Mouse (Mus musculus): ENCODE results near the gene Adamts9. TPM values are rescaled to one million over a fixed set of nuclear protein-coding genes. Genes with fewer than 3 reads are reported as not detected.

Gene Adamts9
- 10 to 100 TPM; 17.1 to 20.1 TPM for total RNA-seq (2021)

DNA sequence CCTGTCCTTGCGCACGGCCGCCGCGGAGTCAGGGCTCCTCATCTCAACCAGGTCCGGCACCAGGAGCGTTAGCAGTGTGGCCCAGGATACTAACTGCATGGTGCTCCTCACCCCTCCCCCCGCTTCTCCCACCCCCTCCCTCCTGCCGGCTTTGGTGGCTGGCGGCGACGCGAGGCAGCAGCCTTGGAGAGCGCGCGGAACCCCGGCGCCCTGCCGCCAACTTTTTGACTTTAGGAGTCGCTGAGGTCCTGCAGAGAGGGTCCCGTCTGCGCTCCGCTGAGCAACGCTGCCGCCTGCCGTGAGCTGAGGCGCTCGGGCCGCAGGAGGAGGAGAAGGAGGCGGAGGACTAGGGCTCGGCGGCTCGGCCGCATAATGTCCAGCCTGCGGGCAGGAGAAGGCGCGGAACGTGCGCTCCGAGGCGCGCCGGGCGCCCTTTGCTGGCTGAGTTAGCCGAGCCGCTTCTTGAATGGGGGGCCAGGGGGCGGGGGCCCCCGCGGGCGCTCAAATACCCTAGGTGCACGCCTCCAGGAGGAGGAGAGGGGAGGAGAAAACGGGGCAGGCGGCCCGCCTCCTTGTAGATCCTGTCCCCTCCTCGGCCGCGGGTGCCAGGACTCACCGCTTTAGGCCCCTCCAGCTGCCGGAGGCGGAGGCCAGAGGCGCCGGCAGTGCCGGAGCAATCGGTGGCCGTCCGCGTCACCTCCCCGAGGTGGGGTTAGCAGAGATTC lies at the start of gene Adamts9:
Adamts9 (minus strand) TSS at position 436 of the 725 bp plus-strand sequence.
- peak; percentile 85 to 89 for DNase-seq
- intact Hi-C loops (cut with DNase I), result loop anchor here (1.0 to 5.0 kb wide), 10 partner anchors 45 to 600 kb away; no protein-coding TSS in a partner anchor

- intact Hi-C loops (cut with DNase I), result no loop called here
- no peak for DNase-seq
Measured at GRCm38 (mm10) chr6:92991616-92992015, 48.3 kb upstream of the Adamts9 start.

DNA sequence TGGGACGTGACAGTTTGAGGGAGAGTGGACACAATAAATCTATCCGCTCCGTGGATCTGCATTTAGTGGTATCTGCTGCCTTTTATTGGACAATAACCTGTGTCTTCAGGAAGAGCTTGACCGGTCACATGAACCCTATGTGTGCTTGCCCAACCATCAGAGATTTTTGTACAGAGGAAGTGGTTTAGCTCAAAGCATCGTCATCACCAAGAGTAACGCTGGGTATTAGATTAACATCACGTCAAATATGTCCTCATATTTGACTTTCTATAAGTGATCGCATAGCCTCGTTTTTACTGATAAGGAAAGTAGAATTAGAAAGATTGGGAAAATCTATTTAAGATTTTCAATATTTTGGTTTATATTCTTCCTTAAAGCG lies 45.3 kb upstream of the Adamts9 start:
- no peak for DNase-seq
- intact Hi-C loops (cut with DNase I), result loop anchor here (1.0 to 5.0 kb wide), 4 partner anchors 45 to 244 kb away; partner anchors contain the start of gene Adamts9

DNA sequence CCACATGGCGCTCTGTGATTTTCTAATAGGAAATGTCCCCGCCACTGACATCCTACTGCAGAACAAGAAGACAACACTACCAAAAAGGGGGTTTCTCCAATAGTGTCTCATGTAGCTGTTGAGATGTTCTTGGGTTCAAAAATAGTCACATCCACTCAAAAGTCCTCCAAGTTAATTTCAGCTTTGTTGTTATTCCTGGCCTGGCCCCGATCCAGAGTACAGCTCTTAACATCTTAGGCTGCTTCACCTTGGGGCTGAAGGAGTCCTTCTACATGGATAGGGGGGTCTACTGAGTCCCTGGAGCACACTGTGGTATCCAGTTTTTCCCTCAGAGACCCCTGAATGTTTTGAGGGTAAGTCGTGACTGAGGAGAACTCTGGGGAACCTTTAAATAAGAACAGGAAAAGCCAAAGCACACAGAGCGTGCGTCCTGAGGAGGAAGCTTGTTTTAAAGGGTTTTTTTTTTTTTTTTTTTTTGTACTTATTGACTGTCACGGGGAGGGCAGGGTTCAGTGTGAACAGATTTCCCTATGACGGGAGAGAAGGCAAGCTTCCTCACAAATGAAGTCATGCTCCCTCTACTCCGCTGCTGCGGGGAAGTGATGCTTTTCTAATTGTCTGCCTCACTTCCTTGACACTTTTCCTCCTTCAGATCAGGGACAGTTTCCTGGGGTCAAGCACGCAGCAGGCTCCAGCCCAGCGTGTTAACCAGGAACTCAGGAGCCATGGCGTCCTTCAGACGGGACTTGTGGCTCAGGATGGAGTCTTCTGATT lies 44.7 kb upstream of the Adamts9 start:
- intact Hi-C loops (cut with DNase I), result loop anchor here (1.0 to 5.0 kb wide), 4 partner anchors 45 to 244 kb away; partner anchors contain the start of gene Adamts9
- peak; percentile 46 to 52 for DNase-seq

DNA sequence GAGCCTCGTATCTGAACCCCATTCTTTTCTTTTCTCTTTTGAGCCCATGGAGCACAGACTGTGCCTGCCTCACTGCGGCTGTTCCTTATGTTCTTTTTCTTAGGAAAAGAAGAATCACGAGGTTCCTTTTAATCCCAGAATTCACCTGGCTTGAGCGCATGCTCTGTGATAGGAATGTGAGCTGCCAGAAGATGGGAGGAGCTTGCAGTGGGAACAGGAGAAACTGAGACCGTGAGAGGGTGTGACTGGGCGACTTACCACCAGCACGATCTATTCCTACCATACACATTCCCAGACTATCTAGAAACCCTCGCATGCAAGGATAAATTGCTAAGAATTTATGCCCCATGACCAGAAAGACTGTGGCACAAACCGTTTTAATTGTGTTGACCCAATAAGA lies 44.1 kb upstream of the Adamts9 start:
- intact Hi-C loops (cut with DNase I), result loop anchor here (5.0 kb wide), 3 partner anchors 80 to 245 kb away; no protein-coding TSS in a partner anchor
- no peak for DNase-seq

GRCm38 (mm10) chr6:92983421-92983820 lies 40.1 kb upstream of the Adamts9 start:
- DNase-seq, result peak; percentile 25 to 31
- intact Hi-C loops (cut with DNase I), result no loop called here

DNA sequence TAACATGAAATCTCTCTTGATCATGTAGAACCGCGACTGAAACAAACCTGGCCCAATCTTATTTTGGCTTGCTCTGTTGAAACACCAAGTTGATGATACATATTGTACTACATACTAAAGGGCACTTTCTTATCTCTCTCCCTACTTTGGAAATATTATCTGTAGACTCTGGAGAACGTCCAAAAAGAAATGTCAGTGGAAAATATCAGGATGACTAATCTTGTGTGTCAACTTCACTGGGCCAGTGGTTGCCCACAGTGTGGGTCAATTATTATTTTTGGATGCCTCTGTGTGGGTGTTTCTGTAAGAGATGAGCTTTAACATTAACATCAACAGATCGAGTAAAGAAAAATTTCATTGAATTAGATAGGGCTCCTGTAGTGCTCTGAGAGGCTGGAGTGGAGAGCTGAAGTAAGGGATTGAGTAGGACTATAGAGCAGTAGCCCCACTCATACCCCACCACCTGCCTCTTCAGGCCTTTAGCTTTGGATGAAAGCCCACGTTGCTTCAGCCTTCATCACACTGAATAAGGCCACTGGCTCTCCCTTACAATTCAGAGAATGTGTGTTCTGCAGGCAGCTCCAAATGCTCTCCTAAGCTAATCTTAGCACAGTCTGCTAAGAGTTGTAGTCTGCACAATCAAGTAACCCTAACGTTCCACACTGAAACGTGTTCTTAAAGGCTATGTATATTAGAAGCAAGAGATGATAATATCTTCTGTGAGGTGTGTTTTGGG lies 38.3 kb upstream of the Adamts9 start:
- no peak for DNase-seq
- intact Hi-C loops (cut with DNase I), result no loop called here

DNA sequence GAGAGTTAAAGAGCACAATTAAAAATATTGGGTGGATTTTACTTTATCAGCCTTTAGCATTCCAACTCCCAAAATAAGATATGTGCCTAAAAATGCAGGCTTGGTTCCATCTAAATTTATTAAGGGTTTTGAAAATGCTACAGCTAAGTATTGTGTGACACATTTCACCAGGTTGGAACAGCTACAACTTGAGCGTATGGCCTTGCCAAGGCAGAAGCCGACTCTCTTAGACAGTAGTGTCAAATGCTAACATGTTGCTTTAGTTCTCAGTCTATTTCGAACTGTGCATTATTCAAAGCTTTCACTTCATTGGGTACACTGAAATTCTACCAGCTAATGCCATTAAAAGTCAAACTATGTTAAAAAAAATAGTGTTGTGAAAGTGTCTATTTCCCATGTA lies 30.0 kb upstream of the Adamts9 start:
- no peak for DNase-seq
- intact Hi-C loops (cut with DNase I), result no loop called here

GRCm38 (mm10) chr6:92968718-92969117 lies 25.4 kb upstream of the Adamts9 start:
- no peak for DNase-seq
- intact Hi-C loops (cut with DNase I), result loop anchor here (2.0 kb wide), 1 partner anchor 24 kb away; no protein-coding TSS in a partner anchor

- intact Hi-C loops (cut with DNase I), result loop anchor here (2.0 kb wide), 1 partner anchor 23 kb away; no protein-coding TSS in a partner anchor
- peak; percentile 33 to 40 for DNase-seq
Measured at GRCm38 (mm10) chr6:92968216-92968615, 24.9 kb upstream of the Adamts9 start.

DNA sequence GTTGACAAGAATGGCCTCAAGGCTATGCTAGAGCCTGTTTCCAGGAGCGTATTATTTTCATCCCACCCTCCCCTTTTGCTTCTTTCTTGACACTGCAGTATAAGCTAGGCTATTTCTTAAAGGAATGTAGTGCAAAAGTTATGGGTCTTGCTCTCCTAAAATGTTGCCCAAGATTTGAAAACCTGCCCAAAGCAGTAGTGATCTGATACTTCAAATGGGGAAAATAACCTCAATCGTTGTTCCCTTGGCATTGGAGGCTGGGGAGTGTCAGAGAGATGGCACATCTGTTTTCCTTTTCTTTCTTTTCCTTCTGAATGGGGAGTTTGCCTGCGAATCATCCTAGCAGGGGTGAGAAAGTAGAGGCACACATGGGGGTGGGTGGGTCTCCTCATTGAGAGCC lies 19.7 kb upstream of the Adamts9 start:
- DNase-seq, result no peak
- intact Hi-C loops (cut with DNase I), result no loop called here

DNA sequence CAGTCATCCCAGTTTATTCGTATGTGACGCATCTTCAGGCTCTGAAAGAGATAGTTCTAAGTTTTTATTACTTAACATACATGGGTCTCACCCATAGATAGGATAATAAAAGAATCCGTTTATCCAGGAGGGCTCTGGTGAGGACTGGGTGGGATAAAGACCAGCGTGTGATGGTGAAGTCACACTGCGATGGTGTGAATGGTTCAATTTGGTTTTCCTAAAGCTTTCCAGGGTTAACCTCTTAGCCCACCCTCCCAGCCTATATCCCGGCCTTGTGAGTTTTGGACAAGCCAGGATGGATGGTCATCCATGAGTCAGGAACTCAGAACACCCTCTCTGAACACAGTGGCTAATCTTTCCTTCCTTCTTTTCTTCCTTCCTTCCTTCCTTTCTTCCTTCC lies 17.7 kb upstream of the Adamts9 start:
- no peak for DNase-seq
- intact Hi-C loops (cut with DNase I), result no loop called here

DNA sequence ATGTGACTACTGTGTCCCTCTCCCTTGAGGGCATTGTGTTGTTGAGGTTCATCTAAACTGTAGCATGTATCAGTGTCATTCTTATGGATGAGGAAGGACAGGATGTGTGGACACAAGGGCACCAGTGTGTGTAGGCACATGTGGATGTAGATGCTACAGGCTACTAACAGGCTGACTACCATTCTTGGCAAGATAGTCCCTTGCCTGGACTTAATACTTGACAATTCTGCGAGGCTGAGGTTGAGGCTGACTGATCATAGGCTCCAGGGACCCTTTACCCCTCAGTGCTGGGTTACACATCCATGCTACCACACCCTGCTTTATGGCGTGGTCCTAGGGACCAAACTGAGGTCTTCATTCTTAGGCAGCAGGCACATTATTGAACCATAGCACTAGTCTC lies 16.1 kb upstream of the Adamts9 start:
- intact Hi-C loops (cut with DNase I), result no loop called here
- DNase-seq, result no peak

DNA sequence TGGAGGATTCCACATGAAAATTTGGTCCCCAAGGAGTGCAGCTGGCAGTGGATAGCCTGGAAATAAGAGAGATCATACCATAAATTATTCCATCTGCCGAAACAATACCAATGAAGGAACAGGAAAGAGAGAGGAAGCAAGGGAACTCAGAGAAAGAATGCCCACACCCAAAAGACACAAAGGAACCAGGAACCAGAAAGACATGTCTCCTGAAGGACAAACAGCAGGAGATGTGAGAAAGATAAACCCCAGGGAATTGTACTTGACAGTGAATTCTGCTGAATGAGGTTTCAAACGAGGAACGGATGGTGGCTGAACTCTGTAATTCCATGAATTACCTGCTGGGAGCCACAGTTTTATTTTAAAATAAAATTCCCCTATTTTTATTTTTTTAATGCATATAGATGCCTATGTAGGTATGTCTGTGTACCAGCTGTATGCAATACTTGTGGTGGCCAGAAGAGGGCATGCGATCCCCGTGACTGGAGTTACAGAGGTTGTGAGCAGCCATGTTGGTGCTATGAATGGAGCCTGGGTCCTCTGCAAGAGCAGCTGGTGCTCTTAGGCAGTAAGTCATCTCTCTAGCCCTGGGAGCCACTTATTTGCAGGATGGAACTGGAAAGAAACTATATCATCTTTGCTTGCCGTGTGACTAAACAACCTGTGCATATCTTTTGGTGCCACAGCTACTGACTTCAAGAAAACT lies 4.2 kb upstream of the Adamts9 start:
- no peak for DNase-seq
- intact Hi-C loops (cut with DNase I), result no loop called here

- no peak for DNase-seq
- intact Hi-C loops (cut with DNase I), result loop anchor here (2.0 to 5.0 kb wide), 6 partner anchors 24 to 368 kb away; no protein-coding TSS in a partner anchor
Measured at GRCm38 (mm10) chr6:92944711-92945110, 1.4 kb upstream of the Adamts9 start.

DNA sequence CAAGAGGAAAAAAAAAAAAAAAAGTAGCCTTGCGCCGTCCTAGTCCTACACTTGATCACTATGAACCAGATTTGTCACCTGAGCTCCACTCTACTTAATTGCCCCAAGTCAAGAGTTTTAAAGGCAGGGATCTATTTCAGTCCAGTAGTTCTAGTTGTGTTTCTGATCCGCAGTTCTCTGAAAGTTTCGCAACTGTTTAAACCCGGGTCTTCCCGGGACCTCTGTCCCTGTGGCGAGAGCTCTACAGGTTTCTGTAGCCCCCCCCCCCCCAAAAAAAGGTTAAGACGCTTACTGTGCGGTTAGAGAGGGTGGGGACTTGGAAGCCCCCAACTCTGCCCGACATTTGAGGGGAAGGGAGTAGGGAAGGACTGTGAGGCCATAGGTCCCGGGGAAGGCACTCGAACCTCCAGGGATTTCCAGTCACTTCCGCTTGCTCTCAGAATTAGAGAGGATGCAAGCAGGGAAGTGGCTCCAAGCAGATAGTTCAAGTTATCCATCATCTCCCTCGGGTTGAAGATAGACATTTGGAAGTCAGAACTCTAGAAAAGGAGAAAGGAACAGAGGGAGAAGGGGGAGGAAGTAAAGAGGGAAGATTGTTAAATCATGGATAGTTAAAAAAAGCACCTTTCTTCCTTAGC lies 875 bp upstream of the Adamts9 start:
- intact Hi-C loops (cut with DNase I), result loop anchor here (2.0 to 5.0 kb wide), 6 partner anchors 25 to 368 kb away; no protein-coding TSS in a partner anchor
- no peak for DNase-seq

- peak; percentile 36 to 56 for DNase-seq
- intact Hi-C loops (cut with DNase I), result loop anchor here (1.0 to 5.0 kb wide), 11 partner anchors 33 to 501 kb away; no protein-coding TSS in a partner anchor
Measured at GRCm38 (mm10) chr6:92941756-92942420, 1.4 kb downstream of the Adamts9 start.

DNA sequence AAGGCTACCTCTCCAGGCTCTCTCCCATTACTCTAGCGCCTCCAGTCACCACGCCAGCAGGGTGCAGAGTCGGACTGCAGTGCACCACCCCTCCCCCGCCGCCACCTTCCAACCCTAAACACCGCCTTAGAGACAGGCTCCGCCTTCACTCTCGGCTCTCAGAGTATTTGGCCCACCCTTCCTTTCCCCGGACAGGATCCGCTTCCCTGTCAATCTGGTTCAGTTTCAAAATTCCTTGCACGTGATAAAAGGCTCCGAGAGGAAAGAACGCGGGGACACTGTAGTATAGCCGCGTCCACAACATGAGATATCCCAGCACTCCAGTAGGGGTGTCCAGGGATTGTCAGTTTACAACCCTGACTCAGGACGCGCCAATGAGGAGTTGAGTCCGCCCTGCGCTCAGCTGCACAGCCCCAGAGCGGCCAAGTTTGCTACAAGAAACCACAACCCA lies 2.0 kb downstream of the Adamts9 start:
- intact Hi-C loops (cut with DNase I), result loop anchor here (2.0 to 5.0 kb wide), 8 partner anchors 33 to 371 kb away; no protein-coding TSS in a partner anchor
- DNase-seq, result peak; percentile 86 to 88

Data from heart, postnatal 36 days (tissue).